Mouse (Mus musculus) embryonic facial prominence, embryonic 14.5 days (tissue): ENCODE results near the gene Tgm3. TPM values are rescaled to one million over a fixed set of nuclear protein-coding genes. Genes with fewer than 3 reads are reported as not detected.
A peak's percentile ranks its signal among the peaks of the same experiment; 100 is the strongest.

Experiments
- ATAC-seq: fragments of 200-750 bp; cut with Nextera tagmentation; 2 replicates; pipeline ENCODE4 v1.8.0; 2017; ENCODE audit warnings: low read depth, moderate number of reproducible peaks, moderate TSS enrichment
- DNase-seq: peaks from one replicate; pipeline ENCODE4 v3.0.0-alpha.2; 2015; ENCODE audit warnings: low spot score
- H3K27ac ChIP-seq: fragments of 300-500 bp; sonication (generic); replicated peaks from 2 replicates; pipeline ENCODE4 v1.5.1; 2014; ENCODE audit warnings: low read depth, mild to moderate bottlenecking, low read length, moderate library complexity
- H3K27me3 ChIP-seq: fragments of 300-500 bp; sonication (generic); replicated peaks from 2 replicates; pipeline ENCODE4 v1.6.1; 2014; ENCODE audit warnings: low read length; ENCODE audit not compliant: control insufficient read depth, insufficient read depth
- H3K36me3 ChIP-seq: fragments of 300-500 bp; sonication (generic); 2 replicates; pipeline ENCODE4 v1.6.1; 2014; ENCODE audit warnings: low read length, mixed read lengths; ENCODE audit not compliant: control insufficient read depth, insufficient read depth
- H3K4me1 ChIP-seq: fragments of 300-500 bp; sonication (generic); 2 replicates; pipeline ENCODE4 v1.6.1; 2014; ENCODE audit warnings: antibody characterized with exemption, low read length; ENCODE audit not compliant: control insufficient read depth, insufficient read depth
- H3K4me2 ChIP-seq: fragments of 300-500 bp; sonication (generic); 2 replicates; pipeline ENCODE4 v1.6.1; 2014; ENCODE audit warnings: low read depth, mild to moderate bottlenecking, low read length, moderate library complexity, mixed read lengths
- H3K4me3 ChIP-seq: fragments of 300-500 bp; sonication (generic); 2 replicates; pipeline ENCODE4 v1.5.1; 2014; ENCODE audit warnings: low read depth, mild to moderate bottlenecking, low read length
- H3K9ac ChIP-seq: fragments of 300-500 bp; sonication (generic); 2 replicates; pipeline ENCODE4 v1.6.1; 2014; ENCODE audit warnings: low read depth, mild to moderate bottlenecking, low read length, moderate library complexity, mixed read lengths
- H3K9me3 ChIP-seq: fragments of 300-500 bp; sonication (generic); 2 replicates; pipeline ENCODE4 v1.6.1; 2016; ENCODE audit warnings: low read length; ENCODE audit not compliant: control insufficient read depth
- WGBS: fragments of 180-500 bp; shearing (Covaris S2); extraction: QIAGEN DNeasy Blood & Tissue Kit; methylation state at CpG from one replicate; pipeline ENCODE4 v1.1.7; 2014; 5-methylcytosine and 5-hydroxymethylcytosine counted together
- polyA plus RNA-seq: library from polyadenylated mRNA; unstranded; fragments of >200 nt; fragmentation: Nextera tagmentation; extraction: Ambion mirVana; gene quantifications from 2 replicates; pipeline ENCODE4 v1.2.1, GENCODE M21; 2014

Tgm3 gene
- polyA plus RNA-seq, 1 experiment from 2014 or later, result 0.49 TPM

GRCm38 (mm10) chr2:130040190-130040886 lies 28.2 kb downstream of the Tgm3 start:
- Histone ChIP-seq H3K4me3 (no peak overlapping the region), H3K4me1 (no peaks in the 10 kb centered on the region), H3K27ac (no peak overlapping the region), H3K36me3 (no peaks in the 10 kb centered on the region), H3K4me2 (no peak overlapping the region), H3K27me3 (no peaks in the 10 kb centered on the region), H3K9ac (no peak overlapping the region), H3K9me3 (no peaks in the 10 kb centered on the region)
- DNase-seq (no peak), ATAC-seq (no peak)
- WGBS, result 85% methylated on average over 6 of the region's 6 CpGs

GRCm38 (mm10) chr2:130043835-130044234 lies 31.7 kb downstream of the Tgm3 start:
- no peaks in the 10 kb centered on the region for H3K4me1 ChIP-seq
- H3K9me3 ChIP-seq, result no peaks in the 10 kb centered on the region
- no peak for ATAC-seq
- H3K4me2 ChIP-seq, result no peak overlapping the region
- H3K36me3 ChIP-seq, result no peaks in the 10 kb centered on the region
- H3K4me3 ChIP-seq, result no peak overlapping the region
- DNase-seq, result no peak
- no peak overlapping the region for H3K27ac ChIP-seq
- WGBS, result 81% methylated on average over 4 of the region's 4 CpGs
- H3K9ac ChIP-seq, result no peak overlapping the region
- H3K27me3 ChIP-seq, result no peaks in the 10 kb centered on the region

- DNase-seq (no peak), ATAC-seq (no peak)
- 68% methylated on average over 13 of the region's 13 CpGs for WGBS
- H3K4me3 ChIP-seq, result no peak overlapping the region
- no peaks in the 10 kb centered on the region for H3K36me3 ChIP-seq
- no peaks in the 10 kb centered on the region for H3K27me3 ChIP-seq
- H3K9me3 ChIP-seq, result no peaks in the 10 kb centered on the region
- H3K9ac ChIP-seq, result no peak overlapping the region
- H3K4me1 ChIP-seq, result no peaks in the 10 kb centered on the region
- H3K4me2 ChIP-seq, result no peak overlapping the region
- no peak overlapping the region for H3K27ac ChIP-seq
These were observed 35.8 kb downstream of the Tgm3 start for GRCm38 (mm10) chr2:130047923-130048440.

- Histone ChIP-seq H3K9ac (no peak overlapping the region), H3K27me3 (no peaks in the 10 kb centered on the region), H3K4me2 (no peak overlapping the region), H3K27ac (no peak overlapping the region), H3K9me3 (no peaks in the 10 kb centered on the region), H3K4me1 (no peaks in the 10 kb centered on the region), H3K36me3 (no peaks in the 10 kb centered on the region), H3K4me3 (no peak overlapping the region)
- ATAC-seq (no peak), DNase-seq (no peak)
- 55% methylated on average over 6 of the region's 6 CpGs for WGBS
These were observed 36.6 kb downstream of the Tgm3 start for GRCm38 (mm10) chr2:130048792-130049191.

- DNase-seq, result peak; percentile 30
These were observed 46.0 kb downstream of the Tgm3 start for GRCm38 (mm10) chr2:130058149-130058548.

GRCm38 (mm10) chr2:130068228-130068627 lies 56.1 kb downstream of the Tgm3 start:
- DNase-seq, result peak; percentile 16
- 27% methylated on average over 3 of the region's 3 CpGs for WGBS
- Histone ChIP-seq H3K36me3 (no peaks in the 10 kb centered on the region), H3K9ac (no peak overlapping the region), H3K4me2 (no peak overlapping the region), H3K27me3 (no peaks in the 10 kb centered on the region), H3K27ac (no peak overlapping the region), H3K4me3 (no peak overlapping the region), H3K9me3 (no peaks in the 10 kb centered on the region), H3K4me1 (no peaks in the 10 kb centered on the region)
- ATAC-seq, result no peak

More at GRCm38 (mm10) chr2:130058149-130058548, 46.0 kb downstream of the Tgm3 start:
- no peak overlapping the region for H3K4me2 ChIP-seq
- H3K9ac ChIP-seq, result no peak overlapping the region
- H3K4me3 ChIP-seq, result no peak overlapping the region
- H3K27ac ChIP-seq, result no peak overlapping the region
- H3K36me3 ChIP-seq, result no peaks in the 10 kb centered on the region
- no peaks in the 10 kb centered on the region; the same call in 1 of the 2 replicates for H3K9me3 ChIP-seq
- no peak for ATAC-seq
- WGBS, result 54% methylated on average over 1 of the region's 1 CpGs
- H3K4me1 ChIP-seq, result no peaks in the 10 kb centered on the region
- no peaks in the 10 kb centered on the region for H3K27me3 ChIP-seq

GRCm38 (mm10) chr2:130070396-130070795 lies 58.2 kb downstream of the Tgm3 start:
- H3K27me3 ChIP-seq, result no peaks in the 10 kb centered on the region
- H3K9me3 ChIP-seq, result no peaks in the 10 kb centered on the region
- DNase-seq (no peak), ATAC-seq (no peak)
- 86% methylated on average over 2 of the region's 2 CpGs for WGBS
- no peaks in the 10 kb centered on the region for H3K36me3 ChIP-seq
- no peak overlapping the region for H3K4me3 ChIP-seq
- no peak overlapping the region for H3K27ac ChIP-seq
- H3K4me1 ChIP-seq, result no peaks in the 10 kb centered on the region
- H3K4me2 ChIP-seq, result no peak overlapping the region
- H3K9ac ChIP-seq, result no peak overlapping the region
